Mouse (Mus musculus) neural tube, embryonic 13.5 days (tissue): Measurements from ENCODE around the gene Dhx36. TPM values are rescaled to one million over a fixed set of nuclear protein-coding genes. Genes with fewer than 3 reads are reported as not detected.

Experiments
- ATAC-seq: fragments of 200-750 bp; cut with Nextera tagmentation; 2 replicates; pipeline ENCODE4 v1.8.0; 2017; ENCODE audit warnings: low read depth, mild to moderate bottlenecking, moderate TSS enrichment, moderate library complexity
- H3K27ac ChIP-seq: fragments of 300-500 bp; sonication (generic); replicated peaks from 2 replicates; pipeline ENCODE4 v1.5.1; 2015; ENCODE audit warnings: moderate library complexity, mild to moderate bottlenecking, inconsistent platforms
- H3K27me3 ChIP-seq: fragments of 300-500 bp; sonication (generic); 2 replicates; pipeline ENCODE4 v1.6.1; 2015; ENCODE audit warnings: mild to moderate bottlenecking, inconsistent platforms
- H3K36me3 ChIP-seq: fragments of 300-500 bp; sonication (generic); 2 replicates; pipeline ENCODE4 v1.6.1; 2015; ENCODE audit warnings: mild to moderate bottlenecking, inconsistent platforms
- H3K4me1 ChIP-seq: fragments of 300-500 bp; sonication (generic); replicated peaks from 2 replicates; pipeline ENCODE4 v1.6.1; 2015; ENCODE audit warnings: inconsistent platforms
- H3K4me2 ChIP-seq: fragments of 300-500 bp; sonication (generic); 2 replicates; pipeline ENCODE4 v1.6.1; 2015; ENCODE audit warnings: inconsistent platforms, mild to moderate bottlenecking, moderate library complexity
- H3K4me3 ChIP-seq: fragments of 300-500 bp; sonication (generic); 2 replicates; pipeline ENCODE4 v1.5.1; 2015; ENCODE audit warnings: mild to moderate bottlenecking, inconsistent platforms
- H3K9ac ChIP-seq: fragments of 300-500 bp; sonication (generic); 2 replicates; pipeline ENCODE4 v1.6.1; 2015; ENCODE audit warnings: moderate library complexity, mild to moderate bottlenecking, inconsistent platforms
- H3K9me3 ChIP-seq: fragments of 300-500 bp; sonication (generic); 2 replicates; pipeline ENCODE4 v1.6.1; 2016; ENCODE audit warnings: inconsistent platforms
- WGBS: fragments of 180-500 bp; shearing (Covaris S2); methylation state at CpG from one replicate; pipeline ENCODE4 v1.1.7; 2015; 5-methylcytosine and 5-hydroxymethylcytosine counted together
- polyA plus RNA-seq: library from polyadenylated mRNA; unstranded; fragments of >200 nt; fragmentation: Nextera tagmentation; extraction: Ambion mirVana; gene quantifications from 2 replicates; pipeline ENCODE4 v1.2.1, GENCODE M21; 2015

Dhx36 gene
- polyA plus RNA-seq, 1 experiment from 2014 or later = 44.3 TPM

DNA sequence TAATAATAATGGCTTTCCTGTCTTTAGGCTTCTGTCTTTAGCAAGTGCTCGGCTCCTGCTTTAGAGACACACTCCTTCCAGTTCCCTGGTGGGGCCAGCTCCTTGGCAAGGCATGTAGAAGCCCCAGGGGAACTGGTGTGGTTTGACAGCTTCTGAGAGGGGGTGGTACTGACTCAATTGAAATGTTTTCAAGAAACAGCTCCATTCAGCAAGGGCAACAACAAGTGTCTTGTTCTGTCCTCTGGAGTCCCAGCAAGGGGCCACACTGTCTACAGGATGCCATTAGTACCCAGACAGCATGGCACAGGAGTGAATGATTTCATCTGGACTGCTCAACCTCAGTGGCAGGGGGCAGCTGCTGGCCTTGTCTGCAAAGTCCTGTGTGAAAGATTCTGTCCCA lies 51.0 kb downstream of the Dhx36 start:
- Histone ChIP-seq H3K36me3 (peaks cover 15% of the 10 kb centered on the region), H3K9ac (no peak overlapping the region), H3K27me3 (no peaks in the 10 kb centered on the region), H3K4me2 (no peak overlapping the region), H3K4me1 (peaks cover 27% of the 10 kb centered on the region), H3K4me3 (no peak overlapping the region), H3K9me3 (no peaks in the 10 kb centered on the region), H3K27ac (peak overlapping the region; percentile 30)
- 25% methylated on average over 1 of the region's 1 CpGs for WGBS
- peak; percentile 74 for ATAC-seq

DNA sequence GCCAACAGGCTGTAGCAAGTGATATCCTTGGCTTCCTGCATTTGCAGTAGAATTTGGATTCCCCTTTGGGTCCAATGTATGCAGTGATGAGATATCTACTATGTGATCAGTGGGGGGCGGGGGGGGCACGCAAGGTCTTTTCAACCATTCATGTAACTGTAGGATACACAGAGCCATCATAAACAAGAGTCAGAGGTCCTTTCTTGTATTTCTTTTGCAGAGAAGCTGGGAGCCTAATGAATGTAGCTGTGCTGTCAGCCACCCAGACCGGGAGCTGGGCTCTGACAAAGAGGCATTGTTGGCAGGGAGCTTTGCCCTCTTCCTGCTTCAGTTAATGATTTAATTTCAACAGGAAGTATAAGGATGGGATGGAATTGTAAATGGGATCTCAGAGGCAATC lies 52.7 kb downstream of the Dhx36 start:
- 17% methylated on average over 3 of the region's 3 CpGs for WGBS

DNA sequence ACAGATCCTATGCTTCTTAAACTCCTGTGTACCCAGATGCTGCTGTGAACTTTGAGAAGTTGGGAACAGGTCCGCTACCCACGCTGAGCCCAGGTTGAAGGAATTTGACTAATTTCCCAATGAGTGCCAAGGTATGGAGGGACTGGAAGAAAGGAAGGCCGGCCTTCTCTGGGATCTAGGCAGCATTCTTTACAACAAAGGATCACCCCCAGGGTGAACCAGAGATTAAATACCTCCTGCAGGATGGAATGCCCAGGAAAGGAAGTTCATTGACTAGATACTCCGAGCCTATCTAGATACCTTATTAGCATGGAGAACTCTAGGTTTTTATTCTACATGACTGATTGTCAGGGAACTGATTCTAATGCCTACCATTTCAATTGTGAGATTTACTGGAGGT lies 53.8 kb downstream of the Dhx36 start:
- Histone ChIP-seq H3K36me3 (0 out of 2 replicates have a peak, but pooled peaks cover 10% of the 10 kb centered on the region), H3K27ac (no peak overlapping the region), H3K4me3 (no peak overlapping the region), H3K9ac (no peak overlapping the region), H3K4me1 (peaks cover 24% of the 10 kb centered on the region), H3K27me3 (no peaks in the 10 kb centered on the region), H3K4me2 (no peak overlapping the region), H3K9me3 (no peaks in the 10 kb centered on the region; the same call in 1 of the 2 replicates)
- 60% methylated on average over 4 of the region's 4 CpGs for WGBS
- ATAC-seq = no peak

More for the DNA sequence above, 52.7 kb downstream of the Dhx36 start:
- no peak overlapping the region for H3K4me3 ChIP-seq
- ATAC-seq = no peak
- no peaks in the 10 kb centered on the region for H3K27me3 ChIP-seq
- no peak overlapping the region for H3K4me2 ChIP-seq
- peak overlapping the region; percentile 64 for H3K27ac ChIP-seq
- no peaks in the 10 kb centered on the region; the same call in 1 of the 2 replicates for H3K9me3 ChIP-seq
- no peak overlapping the region for H3K9ac ChIP-seq
- 0 out of 2 replicates have a peak, but pooled peaks cover 7% of the 10 kb centered on the region for H3K36me3 ChIP-seq
- peaks cover 27% of the 10 kb centered on the region for H3K4me1 ChIP-seq

DNA sequence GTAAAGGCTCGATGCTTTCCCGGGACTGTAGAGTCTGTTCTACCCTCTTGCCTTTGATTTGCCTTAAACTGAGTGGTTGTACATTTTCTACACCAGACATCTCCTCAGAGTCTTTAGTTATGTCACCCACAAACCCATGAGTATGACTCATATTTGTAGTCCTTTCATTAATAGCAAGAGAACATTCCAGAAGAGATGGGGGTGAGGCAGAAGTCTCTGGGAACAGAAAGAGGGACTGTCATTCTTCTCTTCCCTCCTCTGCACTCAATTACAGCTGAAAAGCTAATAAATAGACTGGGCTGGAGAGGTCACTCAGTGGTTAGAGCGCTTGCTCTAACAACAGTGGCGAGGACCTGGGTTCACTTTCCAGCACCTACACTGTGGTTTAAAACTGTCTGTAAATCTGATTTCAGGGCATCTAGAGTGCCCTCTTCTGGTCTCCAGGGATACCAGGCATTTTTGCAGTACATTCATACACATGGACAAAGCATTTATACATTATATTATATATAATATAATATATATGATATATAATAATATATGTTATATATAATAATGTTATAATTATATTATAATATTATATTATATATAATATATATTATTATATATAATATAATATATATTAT lies 56.8 kb downstream of the Dhx36 start:
- Histone ChIP-seq H3K9ac (no peak overlapping the region), H3K27me3 (no peaks in the 10 kb centered on the region), H3K9me3 (no peaks in the 10 kb centered on the region; the same call in 1 of the 2 replicates), H3K4me3 (no peak overlapping the region), H3K4me1 (peaks cover 11% of the 10 kb centered on the region), H3K36me3 (0 out of 2 replicates have a peak, but pooled peaks cover 11% of the 10 kb centered on the region), H3K4me2 (no peak overlapping the region), H3K27ac (no peak overlapping the region)
- ATAC-seq = no peak
- 93% methylated on average over 4 of the region's 4 CpGs for WGBS

DNA sequence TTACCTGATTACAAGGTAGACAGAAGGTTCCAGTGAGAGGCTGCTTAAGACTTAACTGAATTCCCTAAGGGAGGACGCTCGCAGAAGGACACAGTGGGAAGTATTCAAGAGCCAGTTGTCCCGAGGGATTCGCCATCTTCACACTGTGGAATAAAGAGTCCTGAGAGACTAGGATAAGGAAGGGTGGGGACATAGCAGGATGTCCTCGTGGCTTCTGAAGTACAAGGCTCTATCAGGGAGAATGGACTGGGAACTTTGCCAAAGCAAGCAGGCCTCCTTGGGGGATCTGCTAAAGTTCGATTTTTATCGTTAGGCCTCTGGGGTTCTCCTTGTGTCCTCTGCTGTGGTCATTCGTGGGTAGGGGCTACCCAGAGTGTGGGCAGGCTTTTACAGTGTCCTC lies 59.7 kb downstream of the Dhx36 start:
- WGBS = 74% methylated on average over 8 of the region's 8 CpGs
- 0 out of 2 replicates have a peak, but pooled peaks cover 11% of the 10 kb centered on the region for H3K36me3 ChIP-seq
- no peaks in the 10 kb centered on the region for H3K4me1 ChIP-seq
- no peak for ATAC-seq
- no peak overlapping the region for H3K9ac ChIP-seq
- no peak overlapping the region for H3K4me3 ChIP-seq
- H3K4me2 ChIP-seq = no peak overlapping the region
- no peaks in the 10 kb centered on the region; the same call in 1 of the 2 replicates for H3K9me3 ChIP-seq
- H3K27ac ChIP-seq = no peak overlapping the region
- H3K27me3 ChIP-seq = no peaks in the 10 kb centered on the region

DNA sequence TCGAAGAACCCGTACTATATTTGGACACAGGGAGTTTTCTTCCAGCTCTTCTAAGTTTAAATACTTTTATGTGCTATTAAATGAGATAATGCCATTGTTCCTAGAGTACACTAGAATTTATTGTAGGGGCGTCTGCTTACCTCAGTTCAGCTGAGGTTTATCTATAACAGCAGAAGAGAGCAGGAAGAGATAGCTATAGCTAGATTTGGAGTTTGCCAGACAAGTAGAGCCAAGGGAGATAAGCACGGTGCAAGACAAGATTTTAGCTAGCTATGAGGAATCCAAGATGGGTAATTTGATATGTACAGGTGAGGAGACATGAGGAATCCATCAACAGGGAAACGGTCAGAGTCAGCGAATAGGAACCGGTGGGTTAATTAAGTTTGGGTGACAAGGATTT lies 60.5 kb downstream of the Dhx36 start:
- Histone ChIP-seq H3K9me3 (no peaks in the 10 kb centered on the region; the same call in 1 of the 2 replicates), H3K27ac (no peak overlapping the region), H3K4me3 (no peak overlapping the region), H3K4me2 (no peak overlapping the region), H3K9ac (no peak overlapping the region), H3K36me3 (0 out of 2 replicates have a peak, but pooled peaks cover 11% of the 10 kb centered on the region), H3K27me3 (no peaks in the 10 kb centered on the region), H3K4me1 (no peaks in the 10 kb centered on the region)
- ATAC-seq = no peak
- 94% methylated on average over 7 of the region's 7 CpGs for WGBS

DNA sequence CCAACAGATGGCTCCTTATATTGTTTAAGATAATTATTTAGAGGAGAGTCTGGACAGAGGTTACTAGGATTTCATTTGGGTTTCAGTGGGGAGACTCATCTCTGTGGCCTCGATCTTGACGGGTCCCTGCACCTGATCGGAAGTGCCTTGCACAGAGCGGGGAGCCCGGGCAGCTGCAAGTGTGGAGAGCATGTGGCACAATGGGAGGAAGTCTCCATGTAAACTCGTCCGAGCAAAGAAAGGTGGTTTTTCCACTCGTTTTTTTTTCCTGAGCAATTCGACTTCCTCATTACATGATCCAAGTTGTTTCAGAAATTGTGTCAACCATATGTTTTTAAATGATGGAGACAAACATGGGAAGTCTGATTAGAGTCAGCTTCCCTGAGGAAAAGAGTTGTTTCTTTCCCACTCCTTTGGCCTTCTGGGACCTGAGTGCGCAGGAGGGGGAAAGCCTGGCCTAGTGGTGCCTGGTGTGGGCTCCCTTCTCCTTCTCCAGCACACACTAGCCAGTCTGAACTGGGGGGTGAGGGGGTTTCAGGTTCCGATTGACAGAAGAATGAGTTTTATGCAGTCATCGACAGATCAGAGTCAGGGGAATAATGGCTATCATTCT lies 63.1 kb downstream of the Dhx36 start:
- H3K27ac ChIP-seq = no peak overlapping the region
- ATAC-seq = no peak
- H3K9me3 ChIP-seq = no peaks in the 10 kb centered on the region
- no peak overlapping the region for H3K4me2 ChIP-seq
- 85% methylated on average over 12 of the region's 12 CpGs for WGBS
- H3K4me1 ChIP-seq = no peaks in the 10 kb centered on the region
- H3K27me3 ChIP-seq = no peaks in the 10 kb centered on the region
- no peak overlapping the region for H3K4me3 ChIP-seq
- H3K36me3 ChIP-seq = 0 out of 2 replicates have a peak, but pooled peaks cover 4% of the 10 kb centered on the region
- H3K9ac ChIP-seq = no peak overlapping the region

DNA sequence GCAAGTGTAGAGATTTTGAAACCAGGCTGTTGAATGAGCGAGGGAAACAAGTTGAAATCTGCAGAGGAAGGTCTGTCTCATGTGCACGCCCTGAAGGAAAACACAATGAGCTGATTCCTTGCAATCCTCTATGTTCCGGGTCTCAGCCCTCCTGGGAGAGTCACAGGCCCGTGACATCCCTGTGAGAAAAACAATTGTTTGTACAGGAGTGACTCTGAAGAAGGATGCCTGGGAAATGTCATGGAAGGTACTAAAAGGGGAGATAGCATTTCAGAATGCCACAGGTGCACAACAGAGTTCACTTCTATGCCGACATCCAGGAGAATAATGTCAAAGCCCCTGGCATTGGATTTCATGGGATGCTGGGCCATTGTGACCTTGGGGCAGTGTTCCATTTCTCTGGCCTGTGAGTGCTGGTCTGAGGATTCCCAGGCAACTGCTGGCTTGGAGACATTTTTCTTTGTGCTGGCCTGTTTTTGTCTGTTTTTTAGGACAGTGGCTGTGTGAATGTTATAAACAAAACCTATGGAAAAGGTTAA lies 66.3 kb downstream of the Dhx36 start:
- WGBS = 46% methylated on average over 5 of the region's 5 CpGs
- ATAC-seq = no peak
- no peaks in the 10 kb centered on the region for H3K36me3 ChIP-seq

DNA sequence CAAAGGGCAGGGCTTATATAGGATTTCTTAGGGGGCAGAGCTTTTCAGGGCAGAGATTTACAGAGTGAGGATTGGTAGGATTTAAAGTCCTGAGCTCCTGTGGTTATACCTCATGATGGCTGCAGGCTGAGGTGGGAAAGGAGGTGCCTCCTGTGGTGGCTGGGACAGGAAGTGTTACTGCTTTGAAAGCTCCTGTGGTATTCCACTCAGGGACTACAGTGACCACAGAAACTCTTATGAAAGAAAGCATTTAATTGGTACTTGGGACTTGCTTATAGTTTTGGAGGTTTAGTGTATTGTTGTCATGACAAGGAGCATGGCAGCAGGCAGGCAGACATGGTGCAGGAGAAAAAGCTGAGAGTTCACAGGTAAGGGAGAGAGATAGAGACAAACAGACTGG lies 70.9 kb downstream of the Dhx36 start:
- no peak overlapping the region for H3K9ac ChIP-seq
- H3K4me3 ChIP-seq = no peak overlapping the region
- no peaks in the 10 kb centered on the region for H3K36me3 ChIP-seq
- no peak overlapping the region for H3K27ac ChIP-seq
- H3K4me2 ChIP-seq = no peak overlapping the region
- no peaks in the 10 kb centered on the region for H3K27me3 ChIP-seq
- H3K4me1 ChIP-seq = no peaks in the 10 kb centered on the region
- H3K9me3 ChIP-seq = no peaks in the 10 kb centered on the region
- ATAC-seq = no peak

More for the DNA sequence above, 66.3 kb downstream of the Dhx36 start:
- Histone ChIP-seq H3K4me2 (no peak overlapping the region), H3K27me3 (no peaks in the 10 kb centered on the region), H3K4me3 (no peak overlapping the region), H3K9me3 (no peaks in the 10 kb centered on the region), H3K27ac (no peak overlapping the region), H3K9ac (no peak overlapping the region), H3K4me1 (no peaks in the 10 kb centered on the region)

DNA sequence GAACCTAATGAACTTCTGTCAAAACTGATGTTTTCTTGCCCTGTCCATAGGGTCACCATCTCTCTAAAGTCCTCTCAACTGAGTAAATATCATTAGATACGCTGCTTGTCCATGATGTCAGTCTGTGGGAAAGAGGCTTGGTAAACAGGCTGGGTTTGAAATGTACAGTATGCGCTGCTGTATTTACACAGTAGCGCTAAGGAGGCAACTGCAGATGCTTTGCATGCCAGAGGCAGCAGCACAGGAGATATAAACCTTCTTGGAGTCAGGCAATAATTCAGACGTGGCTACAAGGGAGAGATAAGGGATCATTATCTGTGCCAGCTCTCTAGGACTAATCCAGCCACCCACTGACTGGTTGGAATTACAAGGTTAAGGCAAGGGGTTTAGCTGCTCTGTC lies 73.1 kb downstream of the Dhx36 start:
- Histone ChIP-seq H3K36me3 (no peaks in the 10 kb centered on the region), H3K27ac (no peak overlapping the region), H3K4me3 (no peak overlapping the region), H3K4me1 (no peaks in the 10 kb centered on the region), H3K4me2 (no peak overlapping the region), H3K9me3 (no peaks in the 10 kb centered on the region), H3K9ac (no peak overlapping the region), H3K27me3 (no peaks in the 10 kb centered on the region)
- 80% methylated on average over 4 of the region's 4 CpGs for WGBS
- no peak for ATAC-seq

DNA sequence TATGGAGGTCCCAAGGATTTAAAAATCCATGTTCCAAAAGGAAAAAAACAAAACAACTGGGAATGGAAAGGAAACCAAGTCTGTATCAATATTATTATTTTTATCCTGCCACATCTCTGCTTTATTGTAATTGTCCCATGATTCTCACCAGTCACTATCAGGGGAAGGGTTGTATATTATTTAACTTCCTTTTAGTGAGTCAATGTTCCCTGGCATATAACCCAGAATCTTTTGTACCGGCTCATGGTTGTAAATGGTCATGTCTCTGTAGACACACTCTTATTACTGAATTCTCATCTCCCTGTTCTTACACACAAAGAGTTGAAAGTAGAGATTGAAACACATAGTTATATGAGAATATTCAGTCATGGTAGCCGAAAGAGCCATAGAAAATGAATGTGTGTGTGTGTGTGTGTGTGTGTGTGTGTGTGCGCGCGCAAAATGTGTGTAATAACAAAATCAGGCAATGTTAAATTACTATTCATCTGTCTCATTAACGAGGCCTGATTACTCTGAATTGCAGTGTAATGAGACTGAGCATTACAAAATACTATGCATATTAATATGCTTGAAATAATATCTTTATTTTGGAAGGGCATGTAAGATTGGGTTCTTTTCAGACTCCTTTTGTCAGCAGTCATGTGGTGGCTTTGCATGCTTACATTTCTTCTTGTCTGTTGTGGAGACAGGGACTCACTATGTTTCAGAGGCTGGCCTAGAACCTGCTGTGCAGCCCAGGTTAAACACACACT lies 88.2 kb downstream of the Dhx36 start:
- no peaks in the 10 kb centered on the region for H3K36me3 ChIP-seq
- 93% methylated on average over 6 of the region's 6 CpGs for WGBS
- H3K27ac ChIP-seq = no peak overlapping the region
- H3K4me1 ChIP-seq = no peaks in the 10 kb centered on the region
- H3K4me2 ChIP-seq = no peak overlapping the region
- no peaks in the 10 kb centered on the region for H3K27me3 ChIP-seq
- H3K9ac ChIP-seq = no peak overlapping the region
- ATAC-seq = no peak
- no peaks in the 10 kb centered on the region for H3K9me3 ChIP-seq
- H3K4me3 ChIP-seq = no peak overlapping the region
